Mouse (Mus musculus) spleen, postnatal 4 days (tissue): ENCODE measurements around the gene Gm21256.
"Not testable (repeated sequence)": the region's sequence is repeated elsewhere in the genome, so short reads cannot be mapped to it uniquely, and the experiment has no call there.

Source experiments
- DNase-seq, 2 experiments: peaks; one replicate each; pipeline ENCODE4 v3.0.0; 2022; ENCODE audit warnings: low spot score in 2 of 2

The Gm21256 gene

GRCm38 (mm10) chrY:47450660-47451059 is at the start of gene Gm21256:
Gm21256 (plus strand) TSS chrY:47450960.
- DNase-seq: not testable (repeated sequence)
